Mouse (Mus musculus) liver, embryonic 12.5 days (tissue): ENCODE data around the gene Uba6. TPM values are rescaled to one million over a fixed set of nuclear protein-coding genes. Genes with fewer than 3 reads are reported as not detected.

ENCODE experiments used
- ATAC-seq: fragments of 200-750 bp; cut with Nextera tagmentation; 2 replicates; pipeline ENCODE4 v1.8.0; 2017; ENCODE audit warnings: moderate number of reproducible peaks, mild to moderate bottlenecking, moderate library complexity
- H3K27ac ChIP-seq: fragments of 300-500 bp; sonication (generic); 2 replicates; pipeline ENCODE4 v1.5.1; 2016; ENCODE audit warnings: mild to moderate bottlenecking
- H3K27me3 ChIP-seq: fragments of 300-500 bp; sonication (generic); replicated peaks from 2 replicates; pipeline ENCODE4 v1.6.1; 2016; ENCODE audit warnings: mild to moderate bottlenecking, moderate library complexity
- H3K36me3 ChIP-seq: fragments of 300-500 bp; sonication (generic); 2 replicates; pipeline ENCODE4 v1.6.1; 2016; ENCODE audit warnings: mild to moderate bottlenecking, moderate library complexity
- H3K4me1 ChIP-seq: fragments of 300-500 bp; sonication (generic); 2 replicates; pipeline ENCODE4 v1.6.1; 2016
- H3K4me2 ChIP-seq: fragments of 300-500 bp; sonication (generic); 2 replicates; pipeline ENCODE4 v1.6.1; 2016; ENCODE audit warnings: mild to moderate bottlenecking, moderate library complexity
- H3K4me3 ChIP-seq: fragments of 300-500 bp; sonication (generic); 2 replicates; pipeline ENCODE4 v1.5.1; 2016; ENCODE audit warnings: mild to moderate bottlenecking, moderate library complexity
- H3K9ac ChIP-seq: fragments of 300-500 bp; sonication (generic); 2 replicates; pipeline ENCODE4 v1.6.1; 2016; ENCODE audit warnings: mild to moderate bottlenecking, moderate library complexity
- H3K9me3 ChIP-seq: fragments of 300-500 bp; sonication (generic); replicated peaks from 2 replicates; pipeline ENCODE4 v1.6.1; 2016; ENCODE audit warnings: mild to moderate bottlenecking, moderate library complexity
- WGBS: fragments of 180-500 bp; shearing (Covaris S2); methylation state at CpG from one replicate; pipeline ENCODE4 v1.1.7; 2016; ENCODE audit not compliant: insufficient replicate concordance; 5-methylcytosine and 5-hydroxymethylcytosine counted together
- polyA plus RNA-seq: library from polyadenylated mRNA; unstranded; fragments of >200 nt; fragmentation: Nextera tagmentation; extraction: Ambion mirVana; gene quantifications from 2 replicates; pipeline ENCODE4 v1.2.1, GENCODE M21; 2016

The Uba6 gene
- 7.2 and 7.3 TPM in 2 replicates for polyA plus RNA-seq

DNA sequence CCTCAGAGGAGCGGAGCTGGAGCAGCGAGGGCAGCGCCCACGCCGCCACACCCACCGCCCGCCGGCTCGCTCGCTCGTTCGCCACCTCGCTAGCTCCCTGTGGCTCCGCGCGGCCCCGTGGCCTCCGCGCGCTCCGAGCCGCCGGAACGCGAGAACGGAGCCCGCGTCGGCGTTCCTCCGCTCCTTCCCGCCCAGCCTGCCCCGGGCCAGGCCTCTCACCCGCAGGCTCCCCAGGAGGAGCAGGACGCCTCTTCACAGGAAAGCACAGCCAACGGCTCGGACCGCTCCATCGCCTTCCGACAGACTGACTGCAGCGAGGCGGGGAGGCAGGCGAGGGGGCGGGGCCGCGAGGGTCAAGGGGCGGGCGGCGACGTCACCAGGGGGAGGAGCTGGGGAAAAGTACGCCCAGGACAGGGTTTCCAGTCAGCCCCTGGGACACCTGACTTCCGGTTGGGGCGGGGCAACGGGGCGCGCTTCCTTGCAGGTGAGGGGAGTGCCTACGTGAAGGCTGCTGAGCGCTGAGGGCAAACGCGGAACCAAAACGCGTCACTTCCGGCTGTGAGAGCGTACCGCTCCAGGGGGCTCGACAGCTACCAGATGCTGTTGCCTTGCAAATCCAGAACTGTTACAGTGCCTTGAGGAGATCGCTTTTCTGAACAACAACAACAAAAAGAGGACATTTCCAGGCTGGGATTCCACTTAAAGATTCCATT is at the start of gene Uba6:
TSS of gene Uba6 (minus strand) at position 355 of the 713 bp plus-strand sequence.
- peaks cover 22% of the 10 kb centered on the region for H3K4me1 ChIP-seq
- H3K27ac ChIP-seq, result peak within 1 kb of the TSS; percentile 92
- peaks cover 17% of the 10 kb centered on the region for H3K36me3 ChIP-seq
- peak within 1 kb of the TSS; percentile 83 for H3K9ac ChIP-seq
- peak within 1 kb of the TSS; percentile 93 for H3K4me2 ChIP-seq
- no peaks in the 10 kb centered on the region for H3K9me3 ChIP-seq
- peak within 1 kb of the TSS; percentile 83 for H3K4me3 ChIP-seq
- peak; percentile 99 for ATAC-seq
- no peaks in the 10 kb centered on the region for H3K27me3 ChIP-seq
- WGBS, result under 1% methylated on average over 66 of the region's 67 CpGs

DNA sequence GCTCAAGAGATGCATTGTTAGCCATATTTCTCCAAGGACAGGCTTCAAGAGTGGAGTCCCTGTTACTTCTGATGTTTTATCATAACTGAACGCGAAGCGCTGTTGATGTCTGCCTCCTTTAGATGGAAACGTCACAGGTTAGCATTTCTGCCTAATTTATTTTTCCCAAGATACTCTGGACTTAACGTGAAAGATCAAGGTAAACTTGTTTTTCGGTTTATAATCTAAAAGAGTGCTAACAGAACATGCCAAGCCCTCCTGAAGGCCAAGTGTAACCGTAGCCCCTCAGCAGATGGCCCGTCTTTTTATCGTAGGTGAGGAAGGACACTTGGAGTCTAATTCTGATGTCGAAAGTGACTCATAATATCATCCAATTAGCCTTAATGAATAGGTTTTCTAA is 25.2 kb upstream of the Uba6 start, which contains the start of gene Gnrhr:
TSS of gene Gnrhr (minus strand) at position 101 of the 400 bp plus-strand sequence.
- 79% methylated on average over 10 of the region's 10 CpGs for WGBS
- H3K9ac ChIP-seq, result no peak within 1 kb of the TSS
- H3K9me3 ChIP-seq, result no peaks in the 10 kb centered on the region
- ATAC-seq, result no peak
- H3K4me2 ChIP-seq, result no peak within 1 kb of the TSS
- H3K27me3 ChIP-seq, result no peaks in the 10 kb centered on the region
- H3K4me1 ChIP-seq, result no peaks in the 10 kb centered on the region
- H3K36me3 ChIP-seq, result no peaks in the 10 kb centered on the region
- H3K4me3 ChIP-seq, result no peak within 1 kb of the TSS
- H3K27ac ChIP-seq, result no peak within 1 kb of the TSS

DNA sequence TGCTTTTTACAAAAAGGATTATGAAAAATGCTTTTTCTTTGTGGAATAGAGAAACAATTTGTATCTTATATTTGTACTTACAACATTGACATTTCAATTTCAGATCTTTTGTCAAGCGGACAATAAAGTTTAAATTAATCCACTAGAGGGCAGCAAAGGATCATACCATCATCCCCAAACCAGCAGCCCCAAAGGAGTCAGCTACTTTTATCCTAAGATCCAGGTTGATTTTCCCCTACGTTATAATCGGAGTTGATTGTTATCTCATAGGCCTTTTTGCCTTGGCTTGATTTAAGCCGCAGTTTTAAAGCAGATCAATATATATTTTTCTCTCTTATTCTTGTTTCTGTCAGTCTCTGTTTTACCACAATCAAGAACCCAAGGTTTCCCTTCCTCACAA is 18.8 kb upstream of the Uba6 start:
- 12% methylated on average over 4 of the region's 4 CpGs for WGBS
- no peak overlapping the region for H3K27ac ChIP-seq
- ATAC-seq, result no peak
- no peaks in the 10 kb centered on the region for H3K27me3 ChIP-seq
- no peak overlapping the region for H3K4me2 ChIP-seq
- no peaks in the 10 kb centered on the region for H3K4me1 ChIP-seq
- H3K36me3 ChIP-seq, result no peaks in the 10 kb centered on the region
- no peak overlapping the region for H3K4me3 ChIP-seq
- H3K9ac ChIP-seq, result no peak overlapping the region
- H3K9me3 ChIP-seq, result no peaks in the 10 kb centered on the region

DNA sequence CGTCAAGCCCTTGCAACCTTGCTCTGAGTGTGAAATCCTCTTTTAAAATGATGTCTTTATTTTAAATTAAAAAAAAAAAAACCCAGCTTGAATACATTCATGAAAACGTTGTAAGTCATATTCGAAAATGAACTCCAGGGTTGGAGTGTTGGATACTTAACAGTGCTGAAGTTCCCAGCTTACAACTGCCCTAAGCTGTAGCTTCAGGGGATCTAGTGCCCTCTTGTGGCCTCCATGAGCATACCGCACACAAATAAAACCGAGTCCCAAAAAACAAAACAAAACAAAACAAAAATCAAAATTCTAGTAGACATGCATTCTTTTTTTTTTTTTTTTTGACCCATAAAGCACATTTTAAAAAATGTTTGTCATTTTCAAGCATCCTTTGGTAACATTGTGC is 18.2 kb upstream of the Uba6 start:
- H3K9me3 ChIP-seq, result no peaks in the 10 kb centered on the region
- ATAC-seq, result no peak
- no peak overlapping the region for H3K4me3 ChIP-seq
- H3K4me2 ChIP-seq, result no peak overlapping the region
- H3K4me1 ChIP-seq, result no peaks in the 10 kb centered on the region
- no peaks in the 10 kb centered on the region for H3K36me3 ChIP-seq
- WGBS, result 20% methylated on average over 5 of the region's 5 CpGs
- no peak overlapping the region for H3K27ac ChIP-seq
- no peak overlapping the region for H3K9ac ChIP-seq
- no peaks in the 10 kb centered on the region for H3K27me3 ChIP-seq

DNA sequence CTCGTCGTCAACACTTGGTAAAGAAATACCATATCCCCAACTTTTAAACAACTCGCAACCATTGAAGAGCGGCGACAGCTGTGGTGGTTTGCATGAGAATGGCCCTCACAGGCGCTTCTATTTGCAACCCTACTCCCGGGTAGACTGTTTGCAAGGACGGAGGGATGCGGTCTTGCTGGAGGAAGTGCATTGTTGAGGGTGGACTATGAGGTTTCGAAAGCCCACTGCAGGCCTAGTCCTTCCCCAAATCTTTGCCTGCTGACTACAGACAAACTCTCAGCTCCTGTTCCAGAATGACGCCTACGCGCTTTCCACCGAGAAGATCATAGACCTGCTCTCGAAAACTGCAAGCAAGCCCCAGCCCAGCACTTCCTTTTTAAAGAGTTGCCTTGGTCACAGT is 17.7 kb upstream of the Uba6 start:
- Histone ChIP-seq H3K4me3 (no peak overlapping the region), H3K4me1 (no peaks in the 10 kb centered on the region), H3K9me3 (no peaks in the 10 kb centered on the region), H3K27ac (no peak overlapping the region), H3K9ac (no peak overlapping the region), H3K4me2 (no peak overlapping the region), H3K36me3 (no peaks in the 10 kb centered on the region), H3K27me3 (no peaks in the 10 kb centered on the region)
- ATAC-seq, result no peak
- WGBS, result 32% methylated on average over 15 of the region's 15 CpGs

DNA sequence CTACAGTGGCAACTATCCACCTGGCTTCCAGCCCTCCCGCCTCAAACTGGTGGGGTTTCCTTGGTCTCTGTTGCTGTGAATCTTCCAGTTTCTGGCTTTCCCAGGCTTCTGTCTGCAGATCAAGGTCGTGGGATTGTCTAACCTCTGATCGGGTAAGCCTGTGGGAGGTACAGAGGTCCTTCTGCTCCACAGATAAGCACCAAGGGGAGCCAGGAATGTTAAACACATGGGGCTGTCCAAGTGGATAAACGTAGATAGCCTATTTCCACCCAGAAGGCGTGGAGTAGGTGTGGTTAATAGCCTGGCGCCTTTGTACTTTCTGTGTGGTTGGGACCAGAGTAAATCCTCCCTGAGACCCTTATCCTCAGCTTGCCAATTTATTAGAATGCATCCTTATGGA is 14.8 kb upstream of the Uba6 start:
- H3K4me1 ChIP-seq, result no peaks in the 10 kb centered on the region
- H3K9ac ChIP-seq, result no peak overlapping the region
- no peaks in the 10 kb centered on the region for H3K9me3 ChIP-seq
- H3K36me3 ChIP-seq, result no peaks in the 10 kb centered on the region
- WGBS, result 56% methylated on average over 6 of the region's 6 CpGs
- H3K27ac ChIP-seq, result no peak overlapping the region
- H3K27me3 ChIP-seq, result no peaks in the 10 kb centered on the region
- no peak overlapping the region for H3K4me3 ChIP-seq
- no peak overlapping the region for H3K4me2 ChIP-seq
- no peak for ATAC-seq

DNA sequence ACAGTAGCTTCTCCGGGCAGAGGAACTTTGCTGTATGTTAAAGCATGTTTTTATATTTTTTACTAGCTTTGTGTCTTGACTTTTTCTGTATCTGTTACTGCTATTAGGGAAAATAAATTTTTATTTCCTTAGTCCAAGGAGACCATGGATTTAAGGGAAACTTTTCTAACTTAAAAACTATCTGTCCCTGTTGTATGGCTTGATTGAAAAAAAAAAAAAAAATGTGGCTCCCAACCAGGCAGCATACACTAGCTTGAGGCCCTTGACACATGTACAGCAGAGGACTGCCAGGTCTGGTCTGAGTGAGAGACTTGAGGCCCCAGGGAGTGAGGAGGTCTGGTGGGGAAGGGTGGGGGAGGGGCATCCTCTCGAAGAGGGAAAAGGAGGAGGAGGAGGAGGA is 1.2 kb upstream of the Uba6 start:
- no peaks in the 10 kb centered on the region for H3K27me3 ChIP-seq
- WGBS, result 43% methylated on average over 2 of the region's 2 CpGs
- H3K4me3 ChIP-seq, result no peak overlapping the region
- no peak overlapping the region for H3K27ac ChIP-seq
- H3K36me3 ChIP-seq, result peaks cover 9% of the 10 kb centered on the region
- H3K9ac ChIP-seq, result no peak overlapping the region
- H3K4me2 ChIP-seq, result no peak overlapping the region
- peaks cover 22% of the 10 kb centered on the region for H3K4me1 ChIP-seq
- no peak for ATAC-seq
- no peaks in the 10 kb centered on the region for H3K9me3 ChIP-seq

DNA sequence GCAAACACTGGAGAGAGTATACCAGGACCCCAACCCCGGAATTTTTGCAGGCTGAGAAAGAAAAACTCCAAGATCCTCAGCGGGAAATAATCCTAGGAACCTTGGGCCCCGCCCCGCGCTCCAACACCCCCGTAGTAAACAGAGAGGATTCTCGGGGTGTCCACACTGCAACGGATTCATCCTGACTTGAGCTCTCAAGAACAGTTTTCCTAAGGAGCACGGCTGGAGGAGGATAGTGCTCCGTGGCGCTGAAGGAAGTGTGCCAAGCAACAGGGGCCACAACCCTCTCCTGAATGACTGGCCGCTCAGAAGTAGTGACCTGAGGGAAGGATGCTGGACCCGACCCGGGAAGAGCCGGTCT is 535 bp downstream of the Uba6 start:
- no peaks in the 10 kb centered on the region for H3K27me3 ChIP-seq
- H3K9ac ChIP-seq, result peak overlapping the region; percentile 83
- peaks cover 22% of the 10 kb centered on the region for H3K4me1 ChIP-seq
- H3K4me3 ChIP-seq, result peak overlapping the region; percentile 83
- H3K36me3 ChIP-seq, result peaks cover 20% of the 10 kb centered on the region
- H3K4me2 ChIP-seq, result peak overlapping the region; percentile 93
- 1% methylated on average over 15 of the region's 15 CpGs for WGBS
- no peaks in the 10 kb centered on the region for H3K9me3 ChIP-seq
- peak overlapping the region; percentile 92 for H3K27ac ChIP-seq
- ATAC-seq, result peak; percentile 6; the same call in 1 of the 2 replicates

DNA sequence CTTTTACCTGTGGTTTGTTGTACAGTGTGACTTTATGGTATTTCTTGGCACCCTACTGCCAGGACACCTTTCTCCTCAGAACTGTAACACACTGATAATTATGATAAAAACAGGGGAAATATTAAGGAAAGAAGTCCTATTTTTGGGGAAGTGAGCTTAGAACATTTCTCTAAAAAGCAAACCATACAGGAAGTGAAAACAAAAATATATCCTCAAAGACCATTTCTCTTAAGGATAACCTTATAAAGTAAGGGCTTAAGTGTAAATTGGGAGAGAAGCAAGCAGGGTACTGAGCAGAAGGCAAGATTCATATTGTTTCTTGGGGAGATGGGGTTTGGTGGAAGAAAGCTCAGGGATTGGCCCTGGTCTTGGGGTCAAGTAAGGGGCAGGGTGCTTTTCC is 42.8 kb downstream of the Uba6 start:
- no peak overlapping the region for H3K4me3 ChIP-seq
- H3K27ac ChIP-seq, result no peak overlapping the region
- no peaks in the 10 kb centered on the region for H3K9me3 ChIP-seq
- no peak overlapping the region for H3K4me2 ChIP-seq
- no peaks in the 10 kb centered on the region for H3K27me3 ChIP-seq
- no peaks in the 10 kb centered on the region for H3K4me1 ChIP-seq
- no peak overlapping the region for H3K9ac ChIP-seq
- ATAC-seq, result no peak
- H3K36me3 ChIP-seq, result peaks cover 34% of the 10 kb centered on the region

DNA sequence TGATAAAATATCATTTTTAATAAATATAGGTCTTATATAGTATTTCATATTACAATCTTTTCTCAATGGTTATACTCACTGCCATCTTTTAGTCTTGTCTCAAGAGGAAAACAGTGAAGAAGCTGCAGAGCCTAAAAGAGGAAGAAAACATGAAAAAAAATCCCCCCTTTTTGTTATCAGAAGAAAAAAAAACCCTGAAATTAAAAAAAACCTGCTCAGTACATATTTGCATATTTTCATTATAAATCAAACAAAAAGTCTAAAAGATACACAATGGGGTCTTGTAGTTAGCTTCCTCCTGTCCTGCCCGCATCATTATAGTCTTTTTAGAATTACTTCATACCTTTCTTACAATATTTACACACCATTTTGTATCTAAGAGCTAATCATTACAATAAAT is 43.9 kb downstream of the Uba6 start:
- 83% methylated on average over 1 of the region's 1 CpGs for WGBS

DNA sequence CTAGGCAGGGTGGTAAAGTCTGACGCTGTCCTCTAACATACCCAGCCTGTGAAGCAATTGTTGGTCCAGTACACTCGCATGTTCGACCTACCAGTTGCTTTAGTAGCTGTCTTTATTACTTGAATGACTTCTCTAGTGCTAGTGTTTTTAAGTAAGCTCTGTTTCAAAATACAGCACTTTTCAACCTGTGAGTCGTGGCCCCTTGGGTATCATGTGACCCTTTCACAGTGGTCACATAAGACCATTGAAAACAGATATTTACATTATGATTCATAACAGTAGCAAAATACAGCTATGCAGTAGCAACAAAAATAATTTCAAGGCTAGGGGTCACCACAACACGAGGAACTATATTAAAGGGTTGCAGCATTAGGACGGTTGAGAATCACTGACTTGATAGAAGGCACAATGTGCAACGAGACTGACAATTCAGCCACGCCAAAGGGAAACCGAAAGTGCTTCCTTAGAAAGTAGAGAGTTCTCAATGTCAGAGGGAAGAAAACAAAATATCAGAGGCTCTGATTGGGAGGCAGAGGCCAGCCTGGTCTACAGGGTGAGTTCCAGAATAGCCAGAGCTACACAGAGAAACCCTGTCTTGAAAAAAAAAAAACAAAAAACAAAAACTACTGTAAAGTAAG is 54.0 kb downstream of the Uba6 start:
- 81% methylated on average over 9 of the region's 9 CpGs for WGBS
- Histone ChIP-seq H3K4me1 (no peaks in the 10 kb centered on the region), H3K9me3 (no peaks in the 10 kb centered on the region), H3K9ac (no peak overlapping the region), H3K36me3 (peaks cover 35% of the 10 kb centered on the region), H3K27ac (no peak overlapping the region), H3K27me3 (no peaks in the 10 kb centered on the region), H3K4me2 (no peak overlapping the region), H3K4me3 (no peak overlapping the region)
- ATAC-seq, result no peak

More for the DNA sequence above, 43.9 kb downstream of the Uba6 start:
- Histone ChIP-seq H3K4me2 (no peak overlapping the region), H3K36me3 (peaks cover 36% of the 10 kb centered on the region), H3K9ac (no peak overlapping the region), H3K9me3 (no peaks in the 10 kb centered on the region), H3K27me3 (no peaks in the 10 kb centered on the region), H3K27ac (no peak overlapping the region), H3K4me3 (no peak overlapping the region), H3K4me1 (no peaks in the 10 kb centered on the region)
- no peak for ATAC-seq

DNA sequence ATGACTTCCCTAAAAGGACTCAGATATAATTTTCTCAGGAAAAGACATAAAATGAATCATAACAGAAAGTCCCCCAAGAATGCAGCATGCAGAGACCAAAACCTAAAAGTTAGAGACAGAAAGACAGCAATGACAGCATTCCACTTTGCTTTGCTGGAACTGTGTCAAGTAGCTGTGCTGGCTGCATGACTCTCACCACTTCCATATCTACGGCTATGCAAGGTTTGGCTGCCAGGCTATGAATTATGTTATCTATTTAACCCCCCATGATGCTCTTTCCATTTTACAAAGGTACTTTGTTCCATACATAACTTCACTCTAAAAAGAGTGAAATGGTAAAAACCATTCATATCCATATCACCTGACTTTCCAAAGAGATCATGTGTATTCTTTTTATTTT is 58.6 kb downstream of the Uba6 start:
- Histone ChIP-seq H3K27ac (no peak overlapping the region), H3K4me1 (no peaks in the 10 kb centered on the region), H3K36me3 (peaks cover 27% of the 10 kb centered on the region), H3K4me3 (no peak overlapping the region), H3K4me2 (no peak overlapping the region), H3K9me3 (no peaks in the 10 kb centered on the region), H3K27me3 (no peaks in the 10 kb centered on the region), H3K9ac (no peak overlapping the region)
- no peak for ATAC-seq
- WGBS, result 68% methylated on average over 1 of the region's 1 CpGs
